Mouse (Mus musculus) CD4-positive naive resting alpha-beta T cell, adult 57 days (primary cell): ENCODE results near the gene Ppp1r3d. TPM values are rescaled to one million over a fixed set of nuclear protein-coding genes. Genes with fewer than 3 reads are reported as not detected.

ENCODE experiments used
- total RNA-seq: library from RNA; stranded (reverse); gene quantifications from one replicate; pipeline ENCODE4 v1.2.4, GENCODE M21; 2023

Gene Ppp1r3d
- total RNA-seq: not detected

DNA sequence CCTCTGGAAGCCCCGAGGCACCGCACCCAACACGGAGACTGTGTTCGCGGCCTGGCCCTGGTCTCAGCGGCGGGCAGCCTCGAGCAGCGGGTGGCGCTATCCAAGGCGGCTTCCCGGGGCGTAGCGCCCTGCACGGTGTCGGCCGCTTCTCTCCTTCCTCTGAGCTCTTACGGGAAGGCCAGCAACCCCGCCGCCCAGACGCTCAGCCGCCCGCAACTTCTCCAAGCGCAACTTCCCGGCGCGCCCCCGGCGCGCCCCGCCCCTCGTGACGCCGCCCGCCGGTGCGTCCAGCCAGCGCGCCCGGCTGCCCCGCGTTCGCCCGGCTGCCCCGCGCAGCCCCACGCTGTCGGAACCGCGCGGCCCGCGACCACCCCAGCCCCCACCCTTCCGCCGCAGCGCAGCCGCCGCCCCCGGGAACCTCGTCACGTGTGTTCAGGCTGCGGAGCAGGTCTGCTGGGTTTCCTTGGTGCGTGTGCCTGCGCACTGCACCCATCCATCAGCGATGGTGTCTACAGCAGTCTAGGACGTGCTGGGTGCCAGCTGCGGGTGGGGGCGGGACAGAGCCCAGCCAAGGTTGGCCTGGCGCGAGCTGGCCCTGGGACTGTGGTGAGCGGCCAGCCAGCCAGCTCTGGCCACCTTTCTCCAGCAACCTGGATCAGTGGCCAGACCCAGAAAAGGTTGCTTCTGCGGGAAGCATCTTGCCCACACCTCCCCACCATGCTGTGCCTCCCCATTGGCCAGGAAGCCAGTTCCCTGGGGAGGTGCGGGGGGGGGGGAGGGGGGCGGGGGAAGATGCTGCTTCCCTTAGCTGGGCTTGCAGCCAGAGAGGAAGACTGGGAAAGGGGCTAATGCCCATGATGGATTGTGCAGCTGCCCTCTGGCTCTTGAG lies at the start of gene Ppp1r3d, which contains the start of gene Fam217b:
TSS of gene Ppp1r3d (minus strand) at position 212 of the 889 bp plus-strand sequence.
TSS of gene Fam217b (plus strand) at position 264 of the 889 bp plus-strand sequence.

DNA sequence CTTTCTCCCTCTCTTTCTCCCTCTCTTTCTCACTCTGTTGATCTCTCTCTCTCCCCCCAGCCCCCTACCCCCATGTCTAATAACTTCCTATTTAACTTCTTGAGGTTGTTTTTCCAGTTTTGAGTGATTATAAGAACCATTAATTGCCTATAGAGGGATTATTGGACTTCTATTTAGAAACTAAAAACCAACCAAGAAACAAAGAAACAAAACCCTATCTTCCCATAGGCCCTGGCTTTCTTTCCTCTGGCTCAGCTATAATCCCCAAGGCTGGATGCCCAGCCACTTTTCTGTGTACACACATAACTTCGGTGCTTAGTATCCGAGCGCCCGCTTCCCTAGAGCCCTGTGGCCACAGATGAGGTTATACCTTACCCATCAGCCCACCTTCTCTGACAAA lies 16.0 kb upstream of the Ppp1r3d start, which contains the start of gene Cdh26:
TSS of gene Cdh26 (plus strand) at position 301 of the 400 bp plus-strand sequence.

DNA sequence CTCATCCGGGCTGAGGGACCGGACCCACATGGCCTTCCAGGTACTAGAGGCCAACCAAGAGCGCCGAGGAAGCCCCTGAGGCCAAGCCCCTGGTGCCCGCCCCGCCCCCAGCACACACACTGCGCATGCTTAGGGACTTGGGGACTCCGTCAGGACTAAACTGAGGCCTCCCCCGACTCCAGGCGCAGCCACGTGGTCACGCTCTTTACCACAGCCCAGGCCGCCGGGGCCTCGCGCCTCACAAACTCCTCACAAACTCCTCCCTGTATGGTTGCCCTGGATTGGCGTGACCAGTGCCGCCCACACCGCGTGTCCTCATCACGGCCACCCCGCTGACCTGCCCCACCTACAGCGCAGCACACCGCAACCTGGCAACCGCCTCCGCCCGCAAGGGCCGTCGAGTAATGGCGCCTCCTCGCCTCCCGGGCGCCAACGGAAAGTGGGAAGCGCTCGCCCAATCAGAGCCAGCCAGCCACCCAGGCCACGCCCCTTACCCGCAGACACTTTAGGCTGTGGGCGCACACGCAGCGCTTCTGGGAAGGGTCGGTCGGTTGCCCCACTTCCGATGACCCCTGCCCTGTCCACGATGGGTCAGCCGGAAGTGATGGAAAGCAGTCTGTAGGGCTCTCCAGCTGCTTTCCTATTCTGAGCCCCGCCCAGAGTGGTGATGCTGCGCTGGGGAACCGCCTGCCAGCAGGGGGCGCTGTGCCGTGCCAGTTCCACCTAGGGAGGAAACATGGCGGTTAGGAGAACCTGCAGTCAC lies 7.0 kb downstream of the Ppp1r3d start, which contains the start of gene Sycp2:
TSS of gene Sycp2 (minus strand) at position 633 of the 763 bp plus-strand sequence.

Other genes starting within 250 kb of the Ppp1r3d start
- gene Sycp2, start 6.8 kb downstream of the Ppp1r3d start, total RNA-seq: not detected
- not detected for gene Fam217b, start 52 bp upstream of the Ppp1r3d start, total RNA-seq
- gene Cdh26, start 16.1 kb upstream of the Ppp1r3d start, total RNA-seq: not detected